Mouse (Mus musculus) lung, adult 10 weeks (tissue): Measurements from ENCODE around the gene Vmn2r57. TPM values are rescaled to one million over a fixed set of nuclear protein-coding genes. Genes with fewer than 3 reads are reported as not detected.

Source experiments
- polyA plus RNA-seq: library from polyadenylated mRNA; stranded (reverse); fragments of 350-450 nt; fragmentation: Illumina TruSeq; extraction: RNeasy Lipid Tissue Mini Kit (QIAGEN cat#74804); gene quantifications from one replicate; pipeline ENCODE4 v1.2.3, GENCODE M21; 2014; ENCODE audit warnings: low read depth, low replicate concordance; ENCODE audit not compliant: insufficient read depth

Gene Vmn2r57
- polyA plus RNA-seq, result 0.11 TPM

DNA sequence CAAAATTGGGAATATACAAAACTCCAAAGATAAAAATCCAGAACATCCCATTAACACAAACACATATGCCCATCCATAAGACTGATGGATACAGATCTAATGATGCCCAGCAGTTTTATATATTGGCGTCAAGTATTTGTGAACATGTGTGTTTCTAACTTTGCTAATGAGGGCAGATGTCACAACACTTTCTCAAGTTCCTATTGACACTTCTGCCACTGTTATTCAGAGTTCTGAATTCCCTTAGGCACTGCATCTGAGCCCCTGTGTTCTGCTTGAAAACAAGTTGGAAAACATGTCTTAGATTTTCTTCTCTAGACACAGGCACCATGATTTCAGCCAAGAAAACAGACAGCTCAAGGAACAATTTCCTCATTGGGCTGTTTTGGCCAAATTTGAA, at the start of gene Vmn2r57:
Vmn2r57 (minus strand) TSS at position 101 of the 400 bp plus-strand sequence.

DNA sequence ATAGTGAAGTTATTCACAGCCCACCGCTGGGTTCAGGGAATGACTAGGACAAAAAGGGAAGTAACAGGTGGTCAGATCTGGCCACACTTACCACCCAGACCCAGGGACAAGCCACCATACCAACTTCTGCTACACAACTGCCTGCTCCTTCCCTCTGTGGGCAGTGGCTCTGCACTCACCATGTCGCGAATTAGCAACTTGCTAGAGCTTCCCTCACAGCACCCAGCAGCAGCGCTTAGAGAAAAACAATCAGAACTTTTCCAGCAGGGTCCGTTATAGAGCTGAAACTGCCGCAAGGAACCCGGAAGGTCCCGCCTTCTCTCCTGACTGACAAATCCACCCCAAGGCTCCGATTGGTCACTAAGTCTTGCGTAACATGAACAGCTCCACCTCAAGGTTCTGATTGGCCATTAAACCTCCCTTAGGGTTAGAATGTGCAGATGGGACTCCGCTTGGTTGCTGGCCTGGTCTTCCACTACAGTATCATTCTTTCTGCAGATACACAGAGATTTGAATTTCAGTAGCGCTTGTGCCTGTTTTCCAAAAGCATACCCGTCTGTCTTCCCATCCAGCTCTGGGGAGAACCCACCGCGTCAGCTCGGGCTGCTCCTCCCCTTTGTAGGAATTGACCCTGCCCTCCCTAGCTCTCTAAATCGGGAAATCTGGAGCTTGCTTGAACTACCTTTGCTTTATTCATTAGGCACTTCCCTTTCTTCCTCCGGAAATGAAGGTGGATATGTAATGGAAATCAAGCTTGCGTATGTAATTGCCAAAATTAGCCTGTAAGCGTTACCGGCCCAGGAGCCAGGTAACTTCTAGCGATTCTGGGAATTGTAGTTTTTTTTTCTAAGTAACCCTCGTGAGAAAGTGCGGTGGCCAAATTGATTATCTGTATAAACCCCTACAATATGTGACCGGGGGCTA, 55.2 kb downstream of the Vmn2r57 start, which contains the start of gene AI987944:
AI987944 (minus strand) TSS at position 332 of the 924 bp plus-strand sequence.

Other genes starting within 250 kb of the Vmn2r57 start
- gene AI987944, start 55.3 kb downstream of the Vmn2r57 start, polyA plus RNA-seq, result 8.5 TPM
- gene Gm20449, start 50.7 kb upstream of the Vmn2r57 start, polyA plus RNA-seq, result not detected
- 4.5 TPM for gene AW146154, start 51.2 kb upstream of the Vmn2r57 start, polyA plus RNA-seq
- gene Gm6871, start 125.0 kb upstream of the Vmn2r57 start, polyA plus RNA-seq, result not detected
- gene 2610021A01Rik, start 150.5 kb upstream of the Vmn2r57 start, polyA plus RNA-seq, result 4.2 TPM
- gene Zfp788, start 184.5 kb upstream of the Vmn2r57 start, polyA plus RNA-seq, result 6.1 TPM